Mouse (Mus musculus) forelimb bud, embryonic 11.5 days (tissue): ENCODE results near the gene Pitpna.

Experiments used
- DNase-seq: peaks from one replicate; pipeline ENCODE4 v3.0.0-alpha.2; 2012; ENCODE audit warnings: low read depth, low spot score

Pitpna gene

DNA sequence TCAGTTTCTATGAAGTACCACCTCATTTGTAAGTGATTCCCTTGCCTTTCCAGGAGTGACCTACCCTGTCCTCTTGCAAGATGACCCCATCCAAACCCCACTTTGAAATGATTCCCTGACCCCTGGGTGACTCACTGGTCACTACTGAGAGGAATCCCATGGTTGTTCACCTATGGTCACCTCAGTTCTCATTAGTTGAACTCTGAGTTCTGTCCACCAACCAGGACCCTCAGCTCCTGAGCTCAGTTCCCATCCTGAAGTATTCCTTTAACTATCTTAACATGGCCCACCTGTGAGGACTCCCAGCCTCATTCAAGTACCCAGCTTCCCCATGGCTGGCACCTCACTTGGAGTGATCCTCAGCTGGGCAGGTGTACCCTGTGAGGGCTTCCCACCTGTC is 69.9 kb downstream of the Pitpna start:
- no peak for DNase-seq

- no peak for DNase-seq
Observed at GRCm38 (mm10) chr11:75658311-75658710, 70.4 kb downstream of the Pitpna start.

GRCm38 (mm10) chr11:75658996-75659750 is 71.3 kb downstream of the Pitpna start:
- no peak for DNase-seq

- DNase-seq, result no peak
Observed at GRCm38 (mm10) chr11:75660081-75660590, 72.2 kb downstream of the Pitpna start.

DNA sequence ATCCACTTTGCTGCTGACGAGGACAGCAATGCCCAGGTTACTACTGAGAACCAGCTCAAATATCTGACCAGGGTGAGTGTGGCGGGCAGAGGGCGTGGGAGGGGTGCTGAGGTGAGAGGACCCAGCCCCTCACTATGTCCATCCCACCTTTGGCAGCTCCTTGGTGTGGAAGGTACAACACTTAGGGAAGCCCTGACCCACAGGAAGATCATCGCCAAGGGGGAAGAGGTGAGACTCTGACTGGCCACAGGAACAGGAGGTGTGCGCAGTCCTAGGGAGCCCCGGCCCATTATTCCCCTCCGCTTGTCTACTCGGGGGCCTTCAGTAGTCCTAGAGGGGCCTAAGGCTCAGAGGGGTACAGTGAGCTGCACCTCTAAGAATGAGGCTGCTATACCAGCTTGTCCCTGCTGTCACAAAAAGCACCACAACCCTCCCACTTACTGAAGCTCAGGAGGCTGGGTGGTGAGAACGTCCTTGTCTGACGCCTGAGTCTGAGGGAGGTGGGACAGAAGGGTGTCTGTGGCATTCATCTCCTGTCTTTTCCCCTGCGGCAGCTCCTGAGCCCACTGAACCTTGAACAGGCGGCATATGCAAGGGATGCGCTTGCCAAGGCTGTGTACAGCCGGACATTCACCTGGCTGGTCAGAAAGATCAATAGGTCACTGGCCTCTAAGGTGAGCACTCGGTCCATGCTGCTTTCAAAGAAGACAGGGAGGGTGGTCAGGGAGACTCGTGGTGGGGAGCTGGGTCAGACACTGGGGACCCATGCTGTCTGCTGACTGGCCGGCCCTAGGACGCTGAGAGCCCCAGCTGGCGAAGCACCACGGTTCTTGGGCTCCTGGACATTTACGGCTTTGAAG is 73.3 kb downstream of the Pitpna start:
- no peak for DNase-seq

GRCm38 (mm10) chr11:75662131-75662530 is 74.2 kb downstream of the Pitpna start:
- DNase-seq, result no peak

DNA sequence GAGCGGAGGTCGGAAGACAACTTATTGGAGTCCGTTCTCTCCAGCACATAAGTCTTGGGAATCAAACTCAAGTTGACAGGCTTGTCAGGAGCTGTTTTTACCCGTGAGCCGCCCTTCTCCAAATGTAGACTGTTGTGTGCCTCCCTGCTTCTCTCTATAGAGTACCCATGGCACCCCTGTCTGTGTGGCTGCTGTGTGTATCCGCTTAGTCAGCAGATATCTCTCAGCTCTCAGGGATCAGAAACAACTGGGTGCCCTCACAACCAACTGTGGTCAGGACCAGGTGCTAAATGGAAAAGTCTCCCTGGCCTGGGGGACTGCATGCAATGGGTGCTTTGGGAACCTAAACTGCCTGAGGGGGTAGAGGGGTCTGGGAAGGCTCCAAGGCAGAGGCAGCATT is 78.4 kb downstream of the Pitpna start:
- DNase-seq, result no peak

DNA sequence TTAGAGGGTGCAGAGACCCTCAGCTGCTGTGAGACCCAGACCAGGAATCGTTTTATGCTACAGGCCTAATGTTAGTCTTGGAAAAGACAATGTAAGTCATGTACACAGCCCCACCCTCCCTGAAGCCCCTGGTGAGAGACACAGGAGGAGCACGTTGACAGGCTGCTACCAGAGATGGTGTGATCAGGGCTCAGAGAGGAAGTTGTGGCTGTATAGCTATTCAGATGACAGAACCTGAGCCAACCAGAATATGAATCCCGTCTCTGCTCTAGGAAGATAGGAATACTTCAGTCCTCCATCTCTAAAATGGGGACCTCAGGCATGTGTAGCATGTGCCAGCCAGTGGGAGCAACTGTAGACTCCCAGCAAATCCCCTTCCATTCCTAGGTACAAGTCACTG is 80.7 kb downstream of the Pitpna start:
- DNase-seq, result no peak

DNA sequence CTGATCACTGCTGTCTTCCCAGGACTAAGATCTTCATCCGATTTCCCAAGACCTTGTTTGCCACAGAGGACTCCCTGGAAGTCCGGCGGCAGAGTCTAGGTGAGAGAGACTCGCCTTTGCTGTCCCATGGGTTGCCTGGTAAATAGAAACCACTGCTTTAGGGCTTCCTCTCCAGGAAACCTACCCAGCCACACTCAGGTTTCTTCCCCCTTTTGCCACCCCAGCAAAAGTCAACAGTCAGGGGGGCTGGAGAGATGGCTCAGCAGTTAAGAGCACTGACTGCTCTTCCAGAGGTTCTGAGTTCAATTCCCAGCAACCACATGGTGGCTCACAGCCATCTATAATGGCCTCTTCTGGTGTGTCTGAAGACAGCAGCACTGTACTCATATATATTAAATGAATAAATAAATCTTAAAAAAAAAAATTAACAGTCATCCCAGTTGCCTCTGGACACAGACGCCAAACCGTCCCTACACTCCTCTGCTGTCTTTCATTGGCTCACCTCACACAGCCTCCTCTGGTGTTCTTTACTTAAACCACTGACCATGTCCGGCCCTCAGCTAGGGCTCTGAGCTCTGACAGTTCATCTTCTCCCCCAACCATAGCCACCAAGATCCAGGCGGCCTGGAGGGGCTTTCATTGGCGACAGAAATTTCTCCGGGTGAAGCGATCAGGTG is 81.4 kb downstream of the Pitpna start:
- DNase-seq, result no peak

DNA sequence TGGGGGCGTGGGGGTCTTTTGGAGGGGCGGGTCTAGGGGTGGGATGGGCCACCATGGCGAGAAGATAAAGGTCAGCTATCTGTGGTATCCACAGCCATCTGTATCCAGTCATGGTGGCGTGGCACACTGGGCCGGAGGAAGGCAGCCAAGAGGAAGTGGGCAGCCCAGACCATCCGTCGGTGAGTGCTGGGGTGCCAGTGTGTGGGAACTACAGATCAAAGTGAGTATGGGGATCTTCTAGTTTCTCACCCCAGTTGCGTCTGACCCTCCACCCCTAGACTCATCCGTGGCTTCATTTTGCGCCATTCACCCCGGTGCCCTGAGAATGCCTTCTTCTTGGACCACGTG is 81.9 kb downstream of the Pitpna start:
- DNase-seq, result no peak

- no peak for DNase-seq
Observed at GRCm38 (mm10) chr11:75671426-75672180, 83.7 kb downstream of the Pitpna start.

DNA sequence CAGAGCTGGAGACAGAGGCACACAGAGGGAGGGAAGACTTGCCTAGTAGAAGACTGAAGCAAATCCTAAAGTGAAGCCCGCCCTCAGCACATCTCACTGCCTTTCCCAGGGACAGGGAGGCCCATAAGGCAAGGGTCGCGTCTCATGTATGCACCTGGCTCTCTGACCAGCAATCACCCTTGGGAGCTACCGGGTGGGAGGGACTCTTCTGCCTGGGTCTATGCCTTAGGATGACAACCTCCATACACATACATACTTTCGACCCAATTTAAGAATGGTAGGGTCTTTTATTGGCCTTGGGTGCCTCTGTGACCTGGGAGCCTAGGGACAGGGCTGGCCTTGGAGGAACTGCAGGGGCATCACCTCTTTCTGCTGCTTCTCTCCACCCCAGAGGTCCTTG is 85.5 kb downstream of the Pitpna start:
- DNase-seq, result no peak

DNA sequence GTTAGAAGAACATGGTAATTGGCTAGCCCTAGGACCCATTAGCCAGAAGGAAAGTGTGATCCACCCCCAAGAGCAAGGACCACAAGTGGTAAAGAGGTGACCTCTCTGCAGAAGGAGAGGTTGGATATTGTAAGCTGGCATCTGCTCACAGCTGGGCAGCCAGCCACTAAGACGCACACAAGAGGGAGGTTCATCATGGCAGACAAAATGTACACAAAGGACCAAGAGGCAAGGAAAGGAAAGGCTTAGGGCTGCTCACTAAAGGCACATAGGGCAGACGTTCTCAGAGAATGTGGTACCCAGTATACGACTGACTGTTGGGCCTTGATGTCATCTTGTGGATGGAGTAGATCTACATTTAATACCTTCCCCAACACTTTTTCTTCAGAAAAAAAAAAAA is 87.0 kb downstream of the Pitpna start:
- DNase-seq, result no peak

- no peak for DNase-seq
Observed at GRCm38 (mm10) chr11:75677881-75678746, 90.2 kb downstream of the Pitpna start.
